Mouse (Mus musculus): Measurements from ENCODE around the gene Rps13. TPM values are rescaled to one million over a fixed set of nuclear protein-coding genes. Genes with fewer than 3 reads are reported as not detected.
"Not testable (repeated sequence)": the region's sequence is repeated elsewhere in the genome, so short reads cannot be mapped to it uniquely, and the experiment has no call there.

The Rps13 gene
- 745 and 844 TPM in 2 replicates for polyA plus RNA-seq (2016; fragmentation: Nextera tagmentation; extraction: Ambion mirVana)

GRCm38 (mm10) chr7:116333713-116334668 lies at the start of gene Rps13:
Gene Rps13 (minus strand): TSS chr7:116334195.
- H3K36me3 ChIP-seq = peaks cover 33% of the 10 kb centered on the region
- peak within 1 kb of the TSS; percentile 89 for H3K9ac ChIP-seq
- no peaks in the 10 kb centered on the region for H3K27me3 ChIP-seq
- H3K4me2 ChIP-seq (replicated peaks) = peak within 1 kb of the TSS; percentile 61
- H3K4me3 ChIP-seq = peak within 1 kb of the TSS; percentile 84
- no peaks in the 10 kb centered on the region for H3K9me3 ChIP-seq
- peaks cover 7% of the 10 kb centered on the region; the same call in 1 of the 2 replicates for H3K4me1 ChIP-seq
- peak; percentile 97 for ATAC-seq (ENCODE audit: insufficient number of reproducible peaks, insufficient read depth, low FRiP score, low TSS enrichment)
- under 1% methylated on average over 78 of the region's 78 CpGs for WGBS
- peak within 1 kb of the TSS; percentile 84 for H3K27ac ChIP-seq

DNA sequence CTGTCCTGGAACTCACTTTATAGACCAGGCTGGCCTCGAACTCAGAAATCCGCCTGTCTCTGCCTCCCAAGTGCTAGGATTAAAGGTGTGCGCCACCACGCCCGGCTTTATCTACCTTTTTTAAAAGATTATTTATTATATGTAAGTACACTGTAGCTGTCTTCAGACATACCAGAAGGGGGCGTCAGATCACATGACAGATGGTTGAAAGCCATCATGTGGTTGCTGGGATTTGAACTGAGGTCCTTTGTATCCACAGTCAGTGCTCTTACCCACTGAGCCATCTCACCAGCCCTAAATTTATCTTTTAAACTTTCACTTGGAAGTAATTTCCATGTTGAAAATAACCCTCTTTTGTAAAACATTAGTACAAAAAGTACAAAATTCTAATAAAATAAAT lies 45.2 kb upstream of the Rps13 start:
- H3K9ac ChIP-seq; H3K27ac ChIP-seq; H3K4me2 ChIP-seq (replicated peaks); H3K4me3 ChIP-seq; ATAC-seq (ENCODE audit: insufficient number of reproducible peaks, insufficient read depth, low FRiP score, low TSS enrichment); H3K4me1 ChIP-seq; H3K9me3 ChIP-seq; H3K27me3 ChIP-seq: not testable (repeated sequence)
- 91% methylated on average over 6 of the region's 6 CpGs for WGBS
- H3K36me3 ChIP-seq = peaks cover 19% of the 10 kb centered on the region

DNA sequence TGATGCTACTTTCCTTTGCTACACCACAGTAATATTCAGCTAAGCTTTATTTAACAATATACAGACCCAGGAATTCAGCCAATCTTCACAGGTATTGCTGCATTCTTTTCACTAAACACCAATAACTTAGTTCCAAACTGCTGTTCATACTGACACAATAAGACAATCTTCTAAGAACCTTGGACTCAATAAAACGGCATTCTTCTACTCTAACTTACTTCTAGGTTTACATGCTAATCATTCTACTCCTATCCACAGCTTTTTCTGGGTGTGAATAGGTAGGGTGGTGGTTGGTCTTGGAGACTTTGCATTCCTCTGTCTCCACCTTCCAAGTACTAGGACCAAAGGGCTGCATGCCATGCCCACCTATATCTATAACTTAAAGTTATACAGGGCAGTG lies 40.3 kb upstream of the Rps13 start:
- no peaks in the 10 kb centered on the region for H3K9me3 ChIP-seq
- no peak for ATAC-seq (ENCODE audit: insufficient number of reproducible peaks, insufficient read depth, low FRiP score, low TSS enrichment)
- no peak overlapping the region for H3K9ac ChIP-seq
- no peak overlapping the region for H3K27ac ChIP-seq
- no peak overlapping the region for H3K4me3 ChIP-seq
- H3K4me1 ChIP-seq = no peaks in the 10 kb centered on the region
- 95% methylated on average over 1 of the region's 1 CpGs for WGBS
- H3K36me3 ChIP-seq = peaks cover 28% of the 10 kb centered on the region
- H3K4me2 ChIP-seq (replicated peaks) = no peak overlapping the region
- no peaks in the 10 kb centered on the region for H3K27me3 ChIP-seq

DNA sequence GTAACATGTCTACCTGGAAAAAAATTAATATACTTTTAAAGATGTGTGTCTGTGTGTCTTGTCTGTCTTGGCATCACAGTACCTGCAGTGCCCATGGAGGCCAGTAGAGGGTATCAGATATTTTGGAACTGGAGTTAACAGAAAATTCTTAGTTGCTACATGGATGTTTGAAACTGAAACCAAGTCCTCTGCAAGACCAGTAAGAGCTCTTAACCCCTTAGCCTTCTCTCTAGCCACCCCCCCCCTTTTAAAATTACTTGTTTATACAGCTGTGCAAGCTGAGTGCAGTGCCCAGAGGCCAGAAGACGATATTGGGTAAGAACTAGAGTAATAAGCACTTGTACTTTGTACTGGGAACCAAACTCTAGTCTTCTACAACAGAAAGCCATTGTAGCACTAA lies 2.2 kb upstream of the Rps13 start:
- H3K4me1 ChIP-seq = peaks cover 7% of the 10 kb centered on the region; the same call in 1 of the 2 replicates

GRCm38 (mm10) chr7:116335133-116335532 lies 1.1 kb upstream of the Rps13 start:
- peak overlapping the region; percentile 61 for H3K4me2 ChIP-seq (replicated peaks)
- H3K9ac ChIP-seq = no peak overlapping the region
- 78% methylated on average over 6 of the region's 6 CpGs for WGBS
- H3K4me3 ChIP-seq = no peak overlapping the region
- H3K36me3 ChIP-seq = peaks cover 30% of the 10 kb centered on the region
- H3K27ac ChIP-seq = no peak overlapping the region
- ATAC-seq (ENCODE audit: insufficient number of reproducible peaks, insufficient read depth, low FRiP score, low TSS enrichment) = no peak
- H3K4me1 ChIP-seq = peaks cover 7% of the 10 kb centered on the region; the same call in 1 of the 2 replicates
- H3K27me3 ChIP-seq = no peaks in the 10 kb centered on the region
- H3K9me3 ChIP-seq = no peaks in the 10 kb centered on the region

More for the DNA sequence above, 2.2 kb upstream of the Rps13 start:
- H3K4me2 ChIP-seq (replicated peaks) = no peak overlapping the region
- H3K9me3 ChIP-seq = no peaks in the 10 kb centered on the region
- H3K4me3 ChIP-seq = no peak overlapping the region
- H3K27me3 ChIP-seq = no peaks in the 10 kb centered on the region
- peaks cover 24% of the 10 kb centered on the region for H3K36me3 ChIP-seq
- no peak overlapping the region for H3K27ac ChIP-seq
- no peak overlapping the region for H3K9ac ChIP-seq
- 23% methylated on average over 1 of the region's 1 CpGs for WGBS
- no peak for ATAC-seq (ENCODE audit: insufficient number of reproducible peaks, insufficient read depth, low FRiP score, low TSS enrichment)

DNA sequence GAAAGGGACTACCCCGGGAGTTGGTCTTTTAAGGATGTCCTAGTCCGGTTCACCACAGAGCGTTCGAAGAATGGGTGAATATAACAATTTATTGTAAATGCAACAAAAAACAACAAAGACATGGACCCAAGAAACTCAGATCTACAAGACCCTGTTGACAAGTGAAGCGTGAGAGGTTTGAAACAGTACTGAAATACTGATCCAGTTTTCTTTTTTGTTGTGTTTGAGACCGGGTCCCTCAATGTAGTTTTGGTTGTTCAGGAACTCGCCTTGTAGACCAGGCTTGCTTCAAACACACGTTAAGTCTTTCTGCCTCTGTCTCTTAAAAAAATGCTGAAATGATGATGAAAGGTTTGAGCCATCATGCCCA lies 659 bp upstream of the Rps13 start:
- peaks cover 7% of the 10 kb centered on the region; the same call in 1 of the 2 replicates for H3K4me1 ChIP-seq
- H3K27me3 ChIP-seq = no peaks in the 10 kb centered on the region
- peak overlapping the region; percentile 61 for H3K4me2 ChIP-seq (replicated peaks)
- H3K27ac ChIP-seq = peak overlapping the region; percentile 42; the same call in 1 of the 2 replicates
- H3K9me3 ChIP-seq = no peaks in the 10 kb centered on the region
- peaks cover 35% of the 10 kb centered on the region for H3K36me3 ChIP-seq
- WGBS = 18% methylated on average over 8 of the region's 8 CpGs
- ATAC-seq (ENCODE audit: insufficient number of reproducible peaks, insufficient read depth, low FRiP score, low TSS enrichment) = no peak; the same call in 1 of the 2 replicates
- H3K4me3 ChIP-seq = peak overlapping the region; percentile 84
- H3K9ac ChIP-seq = peak overlapping the region; percentile 89

GRCm38 (mm10) chr7:116331246-116331645 lies 2.7 kb downstream of the Rps13 start:
- Histone ChIP-seq H3K4me3 (no peak overlapping the region), H3K4me1 (peaks cover 7% of the 10 kb centered on the region; the same call in 1 of the 2 replicates), H3K27ac (no peak overlapping the region), H3K9ac (no peak overlapping the region), H3K4me2 (replicated peaks) (no peak overlapping the region), H3K9me3 (no peaks in the 10 kb centered on the region), H3K36me3 (peaks cover 37% of the 10 kb centered on the region), H3K27me3 (no peaks in the 10 kb centered on the region)
- no peak for ATAC-seq (ENCODE audit: insufficient number of reproducible peaks, insufficient read depth, low FRiP score, low TSS enrichment)
- 90% methylated on average over 2 of the region's 2 CpGs for WGBS

- peaks cover 37% of the 10 kb centered on the region for H3K36me3 ChIP-seq
Measured at GRCm38 (mm10) chr7:116329858-116330257, 4.1 kb downstream of the Rps13 start.

DNA sequence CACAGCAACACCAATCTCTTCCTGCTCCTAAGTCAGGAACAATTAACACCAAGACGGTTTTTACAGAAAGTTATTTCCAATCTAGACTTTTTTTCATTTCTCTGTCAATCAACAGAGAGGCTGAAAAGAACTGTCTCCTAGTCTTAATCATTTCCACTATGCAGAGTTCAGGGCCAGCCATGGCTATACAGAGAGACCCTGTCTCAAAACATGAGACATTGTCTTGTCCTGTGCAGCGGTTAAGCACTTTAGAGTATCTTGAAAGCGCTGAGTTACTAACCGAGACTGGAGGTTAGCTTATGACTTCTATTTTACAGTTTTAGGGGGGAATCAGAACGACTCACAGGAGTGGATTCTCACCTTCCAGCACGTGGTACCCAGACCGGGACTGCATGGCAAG lies 5.2 kb downstream of the Rps13 start:
- H3K36me3 ChIP-seq = peaks cover 37% of the 10 kb centered on the region
- peaks cover 7% of the 10 kb centered on the region; the same call in 1 of the 2 replicates for H3K4me1 ChIP-seq
- no peak overlapping the region for H3K9ac ChIP-seq
- no peak overlapping the region for H3K4me3 ChIP-seq
- H3K9me3 ChIP-seq = no peaks in the 10 kb centered on the region
- no peak overlapping the region for H3K4me2 ChIP-seq (replicated peaks)
- ATAC-seq (ENCODE audit: insufficient number of reproducible peaks, insufficient read depth, low FRiP score, low TSS enrichment) = no peak
- no peaks in the 10 kb centered on the region for H3K27me3 ChIP-seq
- H3K27ac ChIP-seq = no peak overlapping the region
- 78% methylated on average over 7 of the region's 7 CpGs for WGBS

More at GRCm38 (mm10) chr7:116329858-116330257, 4.1 kb downstream of the Rps13 start:
- ATAC-seq (ENCODE audit: insufficient number of reproducible peaks, insufficient read depth, low FRiP score, low TSS enrichment) = no peak
- no peaks in the 10 kb centered on the region for H3K9me3 ChIP-seq
- H3K9ac ChIP-seq = no peak overlapping the region
- 93% methylated on average over 4 of the region's 4 CpGs for WGBS
- no peak overlapping the region for H3K4me2 ChIP-seq (replicated peaks)
- H3K27ac ChIP-seq = no peak overlapping the region
- H3K27me3 ChIP-seq = no peaks in the 10 kb centered on the region
- no peak overlapping the region for H3K4me3 ChIP-seq
- peaks cover 7% of the 10 kb centered on the region; the same call in 1 of the 2 replicates for H3K4me1 ChIP-seq

GRCm38 (mm10) chr7:116327901-116328300 lies 6.1 kb downstream of the Rps13 start:
- H3K9me3 ChIP-seq = no peaks in the 10 kb centered on the region
- no peak for ATAC-seq (ENCODE audit: insufficient number of reproducible peaks, insufficient read depth, low FRiP score, low TSS enrichment)
- H3K4me3 ChIP-seq = no peak overlapping the region
- H3K4me2 ChIP-seq (replicated peaks) = no peak overlapping the region
- peaks cover 37% of the 10 kb centered on the region for H3K36me3 ChIP-seq
- H3K4me1 ChIP-seq = peaks cover 4% of the 10 kb centered on the region; the same call in 1 of the 2 replicates
- H3K27ac ChIP-seq = no peak overlapping the region
- WGBS = 86% methylated on average over 5 of the region's 5 CpGs
- H3K27me3 ChIP-seq = no peaks in the 10 kb centered on the region
- no peak overlapping the region for H3K9ac ChIP-seq

- no peaks in the 10 kb centered on the region for H3K27me3 ChIP-seq
- ATAC-seq (ENCODE audit: insufficient number of reproducible peaks, insufficient read depth, low FRiP score, low TSS enrichment) = 0 out of 2 replicates have a peak, but pooled peaks have one; percentile 52
- H3K36me3 ChIP-seq = no peaks in the 10 kb centered on the region
- no peak overlapping the region for H3K27ac ChIP-seq
- no peak overlapping the region for H3K4me2 ChIP-seq (replicated peaks)
- H3K4me3 ChIP-seq = no peak overlapping the region
- no peaks in the 10 kb centered on the region for H3K9me3 ChIP-seq
- 34% methylated on average over 10 of the region's 10 CpGs for WGBS
- H3K9ac ChIP-seq = no peak overlapping the region
- no peaks in the 10 kb centered on the region for H3K4me1 ChIP-seq
Measured at GRCm38 (mm10) chr7:116323331-116323964, 10.5 kb downstream of the Rps13 start.
